Mouse (Mus musculus): ENCODE results near the gene Fthl17f. TPM values are rescaled to one million over a fixed set of nuclear protein-coding genes. Genes with fewer than 3 reads are reported as not detected.
A peak's percentile ranks its signal among the peaks of the same experiment; 100 is the strongest.
"Not testable (repeated sequence)": the region's sequence is repeated elsewhere in the genome, so short reads cannot be mapped to it uniquely, and the experiment has no call there.

Gene Fthl17f
- total and polyA plus RNA-seq, 3 experiments, result not detected

GRCm38 (mm10) chrX:9041611-9042010, 21.2 kb upstream of the Fthl17f start:
- not testable (repeated sequence) for H3K9me3 ChIP-seq (replicated peaks; ENCODE audit: insufficient read depth, low read length); H3K4me3 ChIP-seq (ENCODE audit: control insufficient read depth in 1 of 2, insufficient read depth in 1 of 2, low read depth in 2 of 2, low read length in 2 of 2); H3K9ac ChIP-seq (ENCODE audit: control insufficient read depth, low read depth, low read length, poor library complexity, severe bottlenecking); H3K79me2 ChIP-seq (ENCODE audit: control insufficient read depth, insufficient read depth, low read length, poor library complexity); DNase-seq (ENCODE audit: low read depth, low spot score); H3K36me3 ChIP-seq (ENCODE audit: control insufficient read depth in 1 of 2, insufficient read depth in 2 of 2, low read length in 2 of 2); H3K27ac ChIP-seq (ENCODE audit: control insufficient read depth, low read depth, low read length); H3K4me1 ChIP-seq (ENCODE audit: control insufficient read depth in 1 of 2, insufficient read depth in 2 of 2, low read length in 2 of 2); H3K27me3 ChIP-seq (ENCODE audit: control insufficient read depth in 1 of 2, insufficient read depth in 2 of 2, low read length in 2 of 2)
- TF ChIP-seq CTCF (IDR thresholded peaks at IDR 0.05 in 2 of 3, conservative IDR thresholded peaks at IDR 0.05 in 1 of 3; ENCODE audit: control insufficient read depth in 1 of 3, insufficient read depth in 1 of 3, low read depth in 2 of 3, low read length in 3 of 3, poor library complexity in 1 of 3, severe bottlenecking in 1 of 3), result peak in 2 of 3 experiments; percentile 12 to 22; a peak in 2 of 6 replicates

- not testable (repeated sequence) for H3K4me1 ChIP-seq (ENCODE audit: control insufficient read depth in 1 of 2, insufficient read depth in 2 of 2, low read length in 2 of 2); H3K79me2 ChIP-seq (ENCODE audit: control insufficient read depth, insufficient read depth, low read length, poor library complexity); H3K4me3 ChIP-seq (ENCODE audit: control insufficient read depth in 1 of 2, insufficient read depth in 1 of 2, low read depth in 2 of 2, low read length in 2 of 2); H3K9ac ChIP-seq (ENCODE audit: control insufficient read depth, low read depth, low read length, poor library complexity, severe bottlenecking); H3K27ac ChIP-seq (ENCODE audit: control insufficient read depth, low read depth, low read length); H3K36me3 ChIP-seq (ENCODE audit: control insufficient read depth in 1 of 2, insufficient read depth in 2 of 2, low read length in 2 of 2); H3K9me3 ChIP-seq (replicated peaks; ENCODE audit: insufficient read depth, low read length); H3K27me3 ChIP-seq (ENCODE audit: control insufficient read depth in 1 of 2, insufficient read depth in 2 of 2, low read length in 2 of 2)
- DNase-seq (ENCODE audit: low read depth, low spot score), result peak; percentile 35
- peak; percentile 34 to 50 (median 46); a peak in 5 of 6 replicates for TF ChIP-seq CTCF (IDR thresholded peaks at IDR 0.05 in 2 of 3, conservative IDR thresholded peaks at IDR 0.05 in 1 of 3; ENCODE audit: control insufficient read depth in 1 of 3, insufficient read depth in 1 of 3, low read depth in 2 of 3, low read length in 3 of 3, poor library complexity in 1 of 3, severe bottlenecking in 1 of 3)
- TF ChIP-seq SMC3 (IDR thresholded peaks at IDR 0.05; ENCODE audit: low read depth, low read length), result peak; percentile 35
- TF ChIP-seq RAD21 (IDR thresholded peaks at IDR 0.05; ENCODE audit: low read depth, low read length), result peak; percentile 12
Observed at GRCm38 (mm10) chrX:9060952-9061351, 1.9 kb upstream of the Fthl17f start.

DNA sequence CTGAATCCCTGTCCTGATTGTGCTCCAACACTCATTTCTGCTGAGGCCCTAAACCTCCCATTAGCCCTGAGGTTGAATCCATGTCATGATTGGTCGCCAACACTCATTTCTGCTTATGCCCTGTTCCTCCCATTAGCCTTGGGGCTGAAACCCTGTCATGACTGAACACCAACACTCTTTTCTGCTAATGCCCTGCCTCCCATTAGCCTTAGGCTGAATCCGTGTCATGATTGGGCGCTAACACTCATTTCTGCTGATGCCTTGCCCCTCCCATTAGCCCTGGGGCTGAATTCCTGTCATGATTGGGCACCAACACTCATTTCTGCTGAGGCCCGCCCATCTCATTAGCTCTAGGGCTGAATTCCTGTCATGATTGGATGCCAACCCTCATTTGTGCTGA, 714 bp upstream of the Fthl17f start:
- TF ChIP-seq POLR2AphosphoS2 (IDR thresholded peaks at IDR 0.05; ENCODE audit: low read length) (no peak), MAZ (IDR thresholded peaks at IDR 0.05; ENCODE audit: low read depth, low read length) (no peak), GABPA (IDR thresholded peaks at IDR 0.05; ENCODE audit: low read depth, low read length) (no peak), HCFC1 (IDR thresholded peaks at IDR 0.05; ENCODE audit: low read depth, low read length) (no peak), CTCF (IDR thresholded peaks at IDR 0.05 in 2 of 3, conservative IDR thresholded peaks at IDR 0.05 in 1 of 3; ENCODE audit: control insufficient read depth in 1 of 3, insufficient read depth in 1 of 3, low read depth in 2 of 3, low read length in 3 of 3, poor library complexity in 1 of 3, severe bottlenecking in 1 of 3) (no peak), ZKSCAN1 (IDR thresholded peaks at IDR 0.05; ENCODE audit: low read depth, low read length) (no peak), JUND (IDR thresholded peaks at IDR 0.05; ENCODE audit: low read depth, low read length) (no peak), RCOR1 (IDR thresholded peaks at IDR 0.05; ENCODE audit: low read depth, low read length) (no peak), ZMIZ1 (IDR thresholded peaks at IDR 0.05; ENCODE audit: low read depth, low read length) (no peak), USF1 (IDR thresholded peaks at IDR 0.05; ENCODE audit: low read depth, low read length) (no peak), UBTF (IDR thresholded peaks at IDR 0.05; ENCODE audit: borderline replicate concordance, insufficient read depth, low read depth, low read length) (no peak), ZNF384 (IDR thresholded peaks at IDR 0.05; ENCODE audit: low read depth, low read length) (no peak), POLR2A (IDR thresholded peaks at IDR 0.05; ENCODE audit: control insufficient read depth in 1 of 2, insufficient read depth in 1 of 2, low read depth in 1 of 2, low read length in 2 of 2, poor library complexity in 1 of 2) (no peak), KAT2A (conservative IDR thresholded peaks at IDR 0.05; ENCODE audit: low read depth, low read length) (no peak), ZC3H11A (IDR thresholded peaks at IDR 0.05; ENCODE audit: low read depth, low read length) (no peak), SIN3A (IDR thresholded peaks at IDR 0.05; ENCODE audit: low read length) (no peak)
- no peak overlapping the region for H3K27ac ChIP-seq (ENCODE audit: control insufficient read depth, low read depth, low read length)
- H3K9me3 ChIP-seq (replicated peaks; ENCODE audit: insufficient read depth, low read length), result no peaks in the 10 kb centered on the region
- no peak overlapping the region for H3K9ac ChIP-seq (ENCODE audit: control insufficient read depth, low read depth, low read length, poor library complexity, severe bottlenecking)
- H3K79me2 ChIP-seq (ENCODE audit: control insufficient read depth, insufficient read depth, low read length, poor library complexity), result no peaks in the 10 kb centered on the region
- H3K4me3 ChIP-seq (ENCODE audit: control insufficient read depth in 1 of 2, insufficient read depth in 1 of 2, low read depth in 2 of 2, low read length in 2 of 2), result no peak overlapping the region
- no peak for DNase-seq (ENCODE audit: low read depth, low spot score)
- H3K4me1 ChIP-seq (ENCODE audit: control insufficient read depth in 1 of 2, insufficient read depth in 2 of 2, low read length in 2 of 2), result no peaks in the 10 kb centered on the region
- H3K27me3 ChIP-seq (ENCODE audit: control insufficient read depth in 1 of 2, insufficient read depth in 2 of 2, low read length in 2 of 2), result no peaks in the 10 kb centered on the region
- no peaks in the 10 kb centered on the region for H3K36me3 ChIP-seq (ENCODE audit: control insufficient read depth in 1 of 2, insufficient read depth in 2 of 2, low read length in 2 of 2)

All from MEL (cell line).